Comparison of ENCODE assay signal across 16 mouse cellular contexts in the genomic region with DNA sequence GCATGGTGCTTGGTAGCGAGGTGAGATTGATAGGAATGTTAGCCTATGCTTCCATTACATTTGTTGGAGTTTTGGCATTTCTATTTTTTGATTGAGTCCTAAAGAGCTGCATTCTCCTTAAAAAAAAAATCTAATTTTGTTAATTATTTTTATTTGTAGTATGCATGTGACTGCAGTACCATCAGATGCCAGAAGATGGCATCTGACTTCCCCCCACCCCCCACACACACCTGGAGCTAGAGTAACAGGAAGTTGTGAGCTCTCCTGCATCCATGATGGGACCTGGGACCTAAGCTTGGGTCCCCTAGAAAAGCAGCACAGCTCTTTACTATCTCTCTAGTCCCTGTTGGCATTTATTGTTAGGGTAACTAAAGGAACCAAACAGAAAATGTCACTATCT.
DNase-seq lines count a peak whose midpoint lies in the region; ATAC-seq and TF ChIP-seq lines count a peak whose summit lies in the region.
"Had no signal": no experiment of that assay in that cellular context is flagged by ENCODE, and none has a peak within 500 bp of the region (broad histone marks: within the 10 kb centered on the region; RNA-seq: fewer than 3 reads in every experiment).

No protein-coding gene starts in this region.

- H3K36me3 ChIP-seq in forebrain, postnatal 0 days (ENCODE audit: insufficient read depth): no peaks in the 10 kb centered on the region
- no peaks in the 10 kb centered on the region for H3K36me3 ChIP-seq in forebrain, embryonic 16.5 days (ENCODE audit: control insufficient read depth, insufficient read depth)
- H3K36me3 ChIP-seq in liver, postnatal 0 days (replicated peaks; ENCODE audit: insufficient read depth, low read length): no peaks in the 10 kb centered on the region
- no peaks in the 10 kb centered on the region for H3K36me3 ChIP-seq in ES-E14 (ENCODE audit: control insufficient read depth, insufficient read depth, low read length, poor library complexity, severe bottlenecking)
- H3K36me3 ChIP-seq: limb, embryonic 15.5 days had no signal

- ATAC-seq in forebrain, postnatal 0 days: no peak
- ATAC-seq in forebrain, embryonic 16.5 days: no peak
- no peak for ATAC-seq in liver, postnatal 0 days
- ATAC-seq: activated CD4-positive, CD25-positive, alpha-beta regulatory T cell, adult 4 months had no signal

- peak; percentile 60 for TF ChIP-seq CTCF in forebrain, postnatal 0 days (IDR thresholded peaks at IDR 0.05; ENCODE audit: low read depth)
- peak; percentile 67 for TF ChIP-seq CTCF in liver, postnatal 0 days (IDR thresholded peaks at IDR 0.05; ENCODE audit: low read depth)

- H3K4me3 ChIP-seq in forebrain, postnatal 0 days (ENCODE audit: low read depth, low read length): no peak overlapping the region
- H3K4me3 ChIP-seq in forebrain, embryonic 16.5 days (replicated peaks; ENCODE audit: low read length): no peak overlapping the region
- no peak overlapping the region for H3K4me3 ChIP-seq in liver, postnatal 0 days (ENCODE audit: low read depth, low read length)
- no peak overlapping the region for H3K4me3 ChIP-seq in ES-E14 (ENCODE audit: insufficient read depth in 1 of 2, low read depth in 1 of 2, low read length in 2 of 2, poor library complexity in 1 of 2, severe bottlenecking in 1 of 2)
- H3K4me3 ChIP-seq: erythroblast, embryonic 14.5 days; limb, embryonic 15.5 days had no signal

- no peaks in the 10 kb centered on the region for H3K27me3 ChIP-seq in forebrain, postnatal 0 days (ENCODE audit: insufficient read depth, low read length)
- H3K27me3 ChIP-seq in forebrain, embryonic 16.5 days (replicated peaks; ENCODE audit: control insufficient read depth, insufficient read depth, low read length): no peaks in the 10 kb centered on the region
- H3K27me3 ChIP-seq in liver, postnatal 0 days (ENCODE audit: insufficient read depth, low read length): no peaks in the 10 kb centered on the region
- H3K27me3 ChIP-seq: limb, embryonic 15.5 days had no signal

- 96% methylated on average over 1 of the region's 1 CpGs for WGBS in forebrain, postnatal 0 days
- 93% methylated on average over 1 of the region's 1 CpGs for WGBS in forebrain, embryonic 16.5 days
- WGBS in liver, postnatal 0 days (ENCODE audit: insufficient replicate concordance): 79% methylated on average over 1 of the region's 1 CpGs

- TF ChIP-seq EP300 in liver, postnatal 0 days (IDR thresholded peaks at IDR 0.05; ENCODE audit: low read depth): no peak

- no peaks in the 10 kb centered on the region for H3K4me1 ChIP-seq in forebrain, postnatal 0 days (ENCODE audit: insufficient read depth)
- no peaks in the 10 kb centered on the region for H3K4me1 ChIP-seq in forebrain, embryonic 16.5 days (replicated peaks; ENCODE audit: control insufficient read depth, insufficient read depth, low read length)
- H3K4me1 ChIP-seq in liver, postnatal 0 days (ENCODE audit: insufficient read depth): no peaks in the 10 kb centered on the region
- no peaks in the 10 kb centered on the region for H3K4me1 ChIP-seq in ES-E14 (ENCODE audit: control insufficient read depth in 2 of 2, insufficient read depth in 2 of 2, low read length in 2 of 2, poor library complexity in 1 of 2)
- H3K4me1 ChIP-seq: limb, embryonic 15.5 days had no signal

- H3K9ac ChIP-seq in forebrain, postnatal 0 days: no peak overlapping the region
- H3K9ac ChIP-seq in forebrain, embryonic 16.5 days (replicated peaks; ENCODE audit: low read depth, low read length): no peak overlapping the region
- no peak overlapping the region for H3K9ac ChIP-seq in liver, postnatal 0 days (replicated peaks)
- H3K9ac ChIP-seq in ES-E14 (ENCODE audit: insufficient read depth, low read depth, low read length, poor library complexity, severe bottlenecking): no peak overlapping the region
- H3K9ac ChIP-seq: limb, embryonic 15.5 days had no signal

- no peak overlapping the region for H3K4me2 ChIP-seq in forebrain, postnatal 0 days (ENCODE audit: low read depth)
- H3K4me2 ChIP-seq in forebrain, embryonic 16.5 days (ENCODE audit: low read length): no peak overlapping the region
- H3K4me2 ChIP-seq in liver, postnatal 0 days (ENCODE audit: low read depth, low read length): no peak overlapping the region
- H3K4me2 ChIP-seq: limb, embryonic 15.5 days had no signal

- H3K9me3 ChIP-seq in forebrain, postnatal 0 days (ENCODE audit: low read length): no peaks in the 10 kb centered on the region
- H3K9me3 ChIP-seq in forebrain, embryonic 16.5 days (ENCODE audit: control insufficient read depth, low read length): no peaks in the 10 kb centered on the region
- no peaks in the 10 kb centered on the region for H3K9me3 ChIP-seq in liver, postnatal 0 days (ENCODE audit: low read length)
- H3K9me3 ChIP-seq in ES-E14 (ENCODE audit: control insufficient read depth, insufficient read depth, low read depth, low read length): no peaks in the 10 kb centered on the region
- H3K9me3 ChIP-seq: limb, embryonic 15.5 days had no signal

- in situ Hi-C loops in ES-E14 (cut with MboI; ENCODE audit: low sequenced_read_pairs in 2 of 2, unreplicated experiment in 2 of 2): no loop called here

- no peak overlapping the region for H3K27ac ChIP-seq in forebrain, postnatal 0 days (ENCODE audit: low read depth, low read length)
- H3K27ac ChIP-seq in forebrain, embryonic 16.5 days (ENCODE audit: low read length): no peak overlapping the region
- H3K27ac ChIP-seq in liver, postnatal 0 days (ENCODE audit: low read depth): no peak overlapping the region
- H3K27ac ChIP-seq in ES-E14 (ENCODE audit: insufficient read depth, low read depth, low read length, poor library complexity, severe bottlenecking): no peak overlapping the region
- H3K27ac ChIP-seq: limb, embryonic 15.5 days had no signal

- no peak for DNase-seq in forebrain, postnatal 0 days
- peak; percentile 17 for DNase-seq in liver, postnatal 0 days
- no peak for DNase-seq in liver
- DNase-seq in ES-E14 (ENCODE audit: low read depth, low spot score): no peak
- peak; percentile 9 for DNase-seq in induced T-regulatory cell, adult 2 months (ENCODE audit: low read depth)
- no peak for DNase-seq in layer of hippocampus, adult 9-11 months
- DNase-seq in kidney, adult 8-10 months: no peak
- DNase-seq: embryo, embryonic 11 days; heart, adult 18-20 months; heart, postnatal 4 days; kidney, adult 9 months; thymus, postnatal 36 days had no signal

TF ChIP-seq in ES-E14, 5 proteins besides CTCF, POLR2A, EP300 and RAD21:
- TF ChIP-seq ZC3H11A (IDR thresholded peaks at IDR 0.05; ENCODE audit: borderline replicate concordance, low read depth, low read length) (peak; percentile 62; the same call in 1 of the 2 replicates), MAFK (IDR thresholded peaks at IDR 0.05; ENCODE audit: insufficient read depth, low read depth, low read length) (no peak)

Comparison
In these comparisons a context has a peak if more than half of its experiments do, and no peak if none do; other contexts are left out.
1. DNase-seq: peak in liver, postnatal 0 days (single experiment) and induced T-regulatory cell, adult 2 months (single experiment); none in forebrain, postnatal 0 days (single experiment), liver (single experiment), ES-E14 (single experiment), layer of hippocampus, adult 9-11 months (single experiment) and kidney, adult 8-10 months (0 of 2).